Mouse (Mus musculus): ENCODE measurements around the gene Phc1.

DNA sequence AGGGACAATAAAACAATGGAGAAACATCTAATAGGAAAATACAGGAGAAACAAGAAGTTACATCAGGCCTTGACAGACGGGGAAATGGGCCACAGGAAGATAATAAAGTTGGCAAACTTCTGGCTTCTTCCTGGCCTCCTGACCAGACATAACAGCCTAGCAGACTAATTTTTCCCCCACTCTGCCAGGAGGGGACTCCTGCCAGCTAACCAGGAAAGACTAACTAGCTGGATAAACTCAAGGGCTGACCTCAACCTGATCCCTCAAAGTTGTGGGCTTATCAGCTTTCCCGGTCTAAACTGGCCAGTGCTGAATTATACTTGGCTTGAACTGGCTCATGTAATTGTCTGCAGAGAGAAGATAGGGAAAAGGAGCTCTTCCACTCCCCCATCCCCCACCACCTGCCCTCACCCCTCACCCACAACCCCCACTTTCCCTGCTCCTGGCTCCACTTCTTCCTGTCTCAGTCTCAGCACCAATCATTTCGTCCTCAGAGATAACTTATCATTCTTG, 40.7 kb downstream of the Phc1 start:
- no peak for TF ChIP-seq CTCF (IDR thresholded peaks at IDR 0.05; ENCODE audit: extremely low read depth, insufficient read depth, insufficient read length, insufficient replicate concordance)
- no peak for TF ChIP-seq POLR2A (IDR thresholded peaks at IDR 0.05; ENCODE audit: low read depth, low read length)
